Mouse (Mus musculus) embryonic facial prominence, embryonic 13.5 days (tissue): Measurements from ENCODE around the gene Psap. TPM values are rescaled to one million over a fixed set of nuclear protein-coding genes. Genes with fewer than 3 reads are reported as not detected.
"Not testable (repeated sequence)": the region's sequence is repeated elsewhere in the genome, so short reads cannot be mapped to it uniquely, and the experiment has no call there.

Experiments
- ATAC-seq: fragments of 200-750 bp; cut with Nextera tagmentation; 2 replicates; pipeline ENCODE4 v1.8.0; 2017; ENCODE audit warnings: low read depth; ENCODE audit not compliant: insufficient number of reproducible peaks, insufficient read depth, low FRiP score, low TSS enrichment
- H3K27ac ChIP-seq: fragments of 300-500 bp; sonication (generic); 2 replicates; pipeline ENCODE4 v1.5.1; 2015; ENCODE audit warnings: moderate library complexity, mild to moderate bottlenecking, inconsistent platforms
- H3K27me3 ChIP-seq: fragments of 300-500 bp; sonication (generic); 2 replicates; pipeline ENCODE4 v1.6.1; 2015; ENCODE audit warnings: mild to moderate bottlenecking, inconsistent platforms
- H3K36me3 ChIP-seq: fragments of 300-500 bp; sonication (generic); 2 replicates; pipeline ENCODE4 v1.6.1; 2015; ENCODE audit warnings: mild to moderate bottlenecking, inconsistent platforms
- H3K4me1 ChIP-seq: fragments of 300-500 bp; sonication (generic); 2 replicates; pipeline ENCODE4 v1.6.1; 2015; ENCODE audit warnings: inconsistent platforms
- H3K4me2 ChIP-seq: fragments of 300-500 bp; sonication (generic); 2 replicates; pipeline ENCODE4 v1.6.1; 2015; ENCODE audit warnings: moderate library complexity, mild to moderate bottlenecking, inconsistent platforms
- H3K4me3 ChIP-seq: fragments of 300-500 bp; sonication (generic); 2 replicates; pipeline ENCODE4 v1.5.1; 2015; ENCODE audit warnings: mild to moderate bottlenecking, inconsistent platforms
- H3K9ac ChIP-seq: fragments of 300-500 bp; sonication (generic); 2 replicates; pipeline ENCODE4 v1.6.1; 2015; ENCODE audit warnings: mild to moderate bottlenecking, inconsistent platforms
- H3K9me3 ChIP-seq: fragments of 300-500 bp; sonication (generic); 2 replicates; pipeline ENCODE4 v1.6.1; 2016; ENCODE audit warnings: inconsistent platforms
- WGBS: fragments of 180-500 bp; shearing (Covaris S2); methylation state at CpG from one replicate; pipeline ENCODE4 v1.1.7; 2015; ENCODE audit warnings: mixed read lengths; 5-methylcytosine and 5-hydroxymethylcytosine counted together
- polyA plus RNA-seq: library from polyadenylated mRNA; unstranded; fragments of >200 nt; fragmentation: Nextera tagmentation; extraction: Ambion mirVana; gene quantifications from 2 replicates; pipeline ENCODE4 v1.2.1, GENCODE M21; 2015

Psap gene
- polyA plus RNA-seq: 114 TPM in 2 replicates

DNA sequence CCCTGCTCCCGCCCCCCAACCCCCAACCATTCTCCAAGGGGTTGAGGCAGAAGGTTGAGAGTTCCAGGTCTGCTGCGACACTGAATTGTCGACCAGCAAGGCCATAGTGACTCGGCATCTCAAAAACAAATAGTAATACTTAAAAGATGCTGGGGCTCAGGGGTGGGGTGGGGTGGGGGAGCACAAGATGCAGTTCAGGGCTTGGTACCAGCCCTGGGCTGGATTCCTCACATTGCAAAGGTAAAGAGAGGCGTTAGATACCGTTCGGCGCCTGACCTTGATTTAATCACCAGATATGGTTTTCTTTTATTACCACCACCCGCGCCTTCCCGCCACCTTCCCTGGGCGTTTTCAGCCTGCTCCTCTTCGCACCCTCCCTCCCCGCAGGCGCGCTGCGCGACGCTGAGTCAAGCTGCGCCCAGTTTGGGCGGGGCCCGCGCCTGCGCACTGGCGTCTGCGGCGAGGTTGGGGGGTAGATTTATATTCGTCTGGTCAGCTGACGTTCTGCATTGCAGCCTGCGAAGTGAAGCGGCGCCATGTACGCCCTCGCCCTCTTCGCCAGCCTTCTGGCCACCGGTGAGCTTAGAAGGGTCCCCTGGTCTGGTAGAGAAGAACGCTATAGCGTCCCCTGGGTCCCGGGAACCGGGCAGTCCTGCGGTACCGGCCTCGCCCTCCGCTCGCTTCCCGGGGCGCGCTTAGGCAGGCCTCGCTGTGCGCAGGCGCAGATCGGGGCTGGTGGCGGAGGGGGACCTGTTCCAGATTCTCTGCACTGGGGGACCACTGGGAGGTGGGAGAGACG, at the start of gene Psap:
Psap (plus strand) TSS at position 421 of the 799 bp plus-strand sequence.
- peak; percentile 87 for ATAC-seq
- H3K4me3 ChIP-seq: peak within 1 kb of the TSS; percentile 72
- peaks cover 48% of the 10 kb centered on the region for H3K4me1 ChIP-seq
- H3K9ac ChIP-seq: peak within 1 kb of the TSS; percentile 90
- H3K36me3 ChIP-seq: no peaks in the 10 kb centered on the region
- peak within 1 kb of the TSS; percentile 69 for H3K4me2 ChIP-seq
- 3% methylated on average over 54 of the region's 54 CpGs for WGBS
- no peaks in the 10 kb centered on the region for H3K9me3 ChIP-seq
- no peaks in the 10 kb centered on the region for H3K27me3 ChIP-seq
- H3K27ac ChIP-seq: peak within 1 kb of the TSS; percentile 91

DNA sequence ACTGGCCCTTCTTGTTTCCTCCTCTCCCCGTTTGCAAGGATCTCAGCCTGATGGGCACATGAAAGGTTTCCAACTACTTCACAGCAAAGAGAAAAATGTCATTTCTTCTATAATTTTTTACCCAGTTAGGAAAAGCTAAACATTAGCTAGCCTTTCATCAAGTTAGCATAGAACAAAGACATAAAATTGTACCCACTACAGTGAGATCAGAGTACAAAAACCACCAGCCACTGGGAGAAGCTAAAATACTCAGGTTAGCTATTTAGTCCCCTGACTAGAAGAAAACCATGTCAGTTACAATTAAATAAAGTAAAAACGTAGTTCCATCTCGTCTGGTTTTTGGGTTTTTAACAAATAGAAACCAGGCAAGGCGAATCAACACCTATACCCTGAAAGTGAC, 49.8 kb upstream of the Psap start:
- Histone ChIP-seq H3K27ac (no peak overlapping the region), H3K9me3 (no peaks in the 10 kb centered on the region), H3K4me1 (peaks cover 12% of the 10 kb centered on the region; the same call in 1 of the 2 replicates), H3K9ac (no peak overlapping the region), H3K27me3 (no peaks in the 10 kb centered on the region), H3K4me2 (no peak overlapping the region), H3K4me3 (no peak overlapping the region), H3K36me3 (no peaks in the 10 kb centered on the region)
- 41% methylated on average over 4 of the region's 4 CpGs for WGBS
- ATAC-seq: no peak

GRCm38 (mm10) chr10:60229113-60229512, 48.3 kb upstream of the Psap start:
- H3K36me3 ChIP-seq: no peaks in the 10 kb centered on the region
- no peaks in the 10 kb centered on the region for H3K27me3 ChIP-seq
- H3K9me3 ChIP-seq: no peaks in the 10 kb centered on the region
- no peak overlapping the region for H3K4me3 ChIP-seq
- peaks cover 12% of the 10 kb centered on the region; the same call in 1 of the 2 replicates for H3K4me1 ChIP-seq
- no peak for ATAC-seq
- H3K9ac ChIP-seq: no peak overlapping the region
- H3K27ac ChIP-seq: no peak overlapping the region
- no peak overlapping the region for H3K4me2 ChIP-seq
- 79% methylated on average over 6 of the region's 6 CpGs for WGBS

- H3K4me3 ChIP-seq: no peak overlapping the region
- H3K4me2 ChIP-seq: no peak overlapping the region
- no peaks in the 10 kb centered on the region for H3K36me3 ChIP-seq
- WGBS: 63% methylated on average over 6 of the region's 6 CpGs
- no peaks in the 10 kb centered on the region for H3K27me3 ChIP-seq
- peaks cover 12% of the 10 kb centered on the region; the same call in 1 of the 2 replicates for H3K4me1 ChIP-seq
- H3K9me3 ChIP-seq: no peaks in the 10 kb centered on the region
- H3K27ac ChIP-seq: peak overlapping the region; percentile 60
- no peak overlapping the region for H3K9ac ChIP-seq
- no peak for ATAC-seq
Observed at GRCm38 (mm10) chr10:60230321-60231088, 46.9 kb upstream of the Psap start.

- no peak overlapping the region for H3K4me2 ChIP-seq
- ATAC-seq: no peak
- no peaks in the 10 kb centered on the region for H3K36me3 ChIP-seq
- H3K4me1 ChIP-seq: peaks cover 12% of the 10 kb centered on the region; the same call in 1 of the 2 replicates
- 76% methylated on average over 9 of the region's 9 CpGs for WGBS
- H3K27ac ChIP-seq: no peak overlapping the region
- no peak overlapping the region for H3K4me3 ChIP-seq
- no peaks in the 10 kb centered on the region for H3K27me3 ChIP-seq
- no peaks in the 10 kb centered on the region for H3K9me3 ChIP-seq
- no peak overlapping the region for H3K9ac ChIP-seq
Observed at GRCm38 (mm10) chr10:60234006-60234405, 43.4 kb upstream of the Psap start.

- H3K36me3 ChIP-seq, H3K9ac ChIP-seq, H3K27ac ChIP-seq, H3K4me1 ChIP-seq, H3K9me3 ChIP-seq, H3K4me3 ChIP-seq, H3K27me3 ChIP-seq, ATAC-seq, H3K4me2 ChIP-seq: not testable (repeated sequence)
- WGBS: 96% methylated on average over 6 of the region's 6 CpGs
Observed at GRCm38 (mm10) chr10:60235876-60236275, 41.6 kb upstream of the Psap start.

DNA sequence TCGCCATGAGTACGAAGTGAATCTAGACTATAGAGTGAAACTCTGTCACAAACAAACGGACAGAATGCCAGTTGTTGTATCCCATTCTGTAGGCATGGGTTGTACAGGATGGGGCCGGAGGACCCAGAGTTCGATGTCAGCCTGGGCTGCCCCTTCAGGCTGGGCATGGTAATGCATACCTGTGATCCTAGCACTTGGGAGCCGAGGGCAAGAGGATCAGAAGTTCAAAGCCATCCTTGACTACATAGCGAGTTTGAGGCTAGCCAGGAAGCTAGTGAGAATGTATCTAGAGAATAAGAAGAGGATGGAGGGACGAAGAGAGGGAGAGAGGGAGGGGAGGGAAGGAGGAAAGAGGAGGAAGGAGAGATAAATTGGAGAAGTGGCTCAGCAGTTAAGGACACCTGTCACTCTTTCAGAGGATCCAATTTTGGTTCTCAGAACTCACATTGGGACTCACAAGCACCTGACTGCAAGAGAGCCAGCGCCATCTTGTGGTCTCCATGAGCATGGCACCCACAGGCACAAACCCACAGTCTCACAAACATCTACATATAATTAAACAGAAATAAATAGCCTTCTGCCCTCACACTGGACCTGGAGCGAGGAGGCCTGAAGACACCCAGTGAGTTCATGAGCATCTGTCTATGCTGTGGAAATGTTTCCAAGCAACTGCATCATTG, 39.8 kb upstream of the Psap start:
- 59% methylated on average over 10 of the region's 10 CpGs for WGBS
- H3K9ac ChIP-seq: no peak overlapping the region
- no peaks in the 10 kb centered on the region for H3K36me3 ChIP-seq
- H3K4me2 ChIP-seq: no peak overlapping the region
- no peak overlapping the region for H3K27ac ChIP-seq
- H3K4me3 ChIP-seq: no peak overlapping the region
- H3K27me3 ChIP-seq: no peaks in the 10 kb centered on the region
- no peak for ATAC-seq
- H3K4me1 ChIP-seq: no peaks in the 10 kb centered on the region
- H3K9me3 ChIP-seq: no peaks in the 10 kb centered on the region

DNA sequence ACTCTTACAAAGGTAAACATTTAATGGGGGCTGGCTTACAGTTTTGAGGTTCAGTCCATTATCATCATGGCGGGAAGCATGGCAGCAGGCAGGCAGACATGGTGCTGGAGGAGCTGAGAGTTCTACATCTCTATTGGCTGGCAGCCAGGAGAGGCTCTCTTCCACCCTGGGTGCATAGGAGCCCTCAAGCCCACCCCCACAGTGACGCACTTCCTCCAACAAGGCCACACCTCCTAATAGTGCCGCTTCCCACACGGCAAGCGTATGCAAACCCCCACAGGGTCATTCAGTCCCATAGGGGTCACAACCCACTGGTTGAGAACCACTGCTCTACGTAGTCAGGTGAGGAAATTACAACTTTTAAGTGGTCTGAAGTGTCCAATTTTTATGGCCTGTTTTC, 37.0 kb upstream of the Psap start:
- WGBS: 84% methylated on average over 6 of the region's 6 CpGs
- no peaks in the 10 kb centered on the region for H3K4me1 ChIP-seq
- H3K9ac ChIP-seq: no peak overlapping the region
- no peaks in the 10 kb centered on the region for H3K36me3 ChIP-seq
- no peak overlapping the region for H3K4me2 ChIP-seq
- no peak for ATAC-seq
- H3K4me3 ChIP-seq: no peak overlapping the region
- no peak overlapping the region for H3K27ac ChIP-seq
- no peaks in the 10 kb centered on the region for H3K27me3 ChIP-seq
- no peaks in the 10 kb centered on the region for H3K9me3 ChIP-seq

GRCm38 (mm10) chr10:60243941-60244340, 33.5 kb upstream of the Psap start:
- Histone ChIP-seq H3K9me3 (no peaks in the 10 kb centered on the region), H3K27me3 (no peaks in the 10 kb centered on the region), H3K36me3 (no peaks in the 10 kb centered on the region), H3K27ac (no peak overlapping the region), H3K4me3 (no peak overlapping the region), H3K4me1 (no peaks in the 10 kb centered on the region), H3K4me2 (no peak overlapping the region), H3K9ac (no peak overlapping the region)
- whole genome bisulfite sequencing: 89% methylated on average over 5 of the region's 5 CpGs
- ATAC-seq: no peak

DNA sequence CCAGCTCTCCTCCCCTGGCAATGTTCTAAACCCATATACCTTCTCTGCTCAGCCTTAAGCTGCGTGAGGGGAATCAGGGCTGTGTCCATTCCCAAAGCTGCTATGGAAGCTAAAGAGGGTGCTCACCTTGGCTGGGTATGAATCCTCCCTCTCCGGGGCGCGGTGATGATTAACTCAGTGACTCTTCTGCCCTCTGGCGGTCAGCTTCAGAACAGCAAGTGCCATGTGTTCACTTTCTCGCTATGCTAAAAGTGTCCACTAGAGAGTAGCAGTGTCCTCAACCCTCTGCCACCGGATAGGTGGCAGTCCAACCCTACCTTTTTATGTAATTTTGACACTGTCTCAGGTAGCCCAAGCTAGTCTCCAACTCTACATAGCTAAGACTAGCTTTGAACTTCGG, 32.4 kb upstream of the Psap start:
- no peaks in the 10 kb centered on the region for H3K9me3 ChIP-seq
- no peaks in the 10 kb centered on the region for H3K27me3 ChIP-seq
- no peak overlapping the region for H3K4me2 ChIP-seq
- no peaks in the 10 kb centered on the region for H3K4me1 ChIP-seq
- peak; percentile 26; the same call in 1 of the 2 replicates for ATAC-seq
- H3K4me3 ChIP-seq: no peak overlapping the region
- H3K9ac ChIP-seq: no peak overlapping the region
- WGBS: 3% methylated on average over 8 of the region's 8 CpGs
- no peaks in the 10 kb centered on the region for H3K36me3 ChIP-seq
- no peak overlapping the region for H3K27ac ChIP-seq

- Histone ChIP-seq H3K27me3 (no peaks in the 10 kb centered on the region), H3K4me1 (no peaks in the 10 kb centered on the region), H3K27ac (no peak overlapping the region), H3K36me3 (no peaks in the 10 kb centered on the region), H3K4me3 (no peak overlapping the region), H3K9ac (no peak overlapping the region), H3K4me2 (no peak overlapping the region), H3K9me3 (no peaks in the 10 kb centered on the region)
- no peak for ATAC-seq
- 80% methylated on average over 7 of the region's 7 CpGs for WGBS
Observed at GRCm38 (mm10) chr10:60245635-60246034, 31.8 kb upstream of the Psap start.
